Mouse (Mus musculus): ENCODE measurements around the gene Sh3gl2.
A peak's percentile ranks its signal among the peaks of the same experiment; 100 is the strongest.

The Sh3gl2 gene

DNA sequence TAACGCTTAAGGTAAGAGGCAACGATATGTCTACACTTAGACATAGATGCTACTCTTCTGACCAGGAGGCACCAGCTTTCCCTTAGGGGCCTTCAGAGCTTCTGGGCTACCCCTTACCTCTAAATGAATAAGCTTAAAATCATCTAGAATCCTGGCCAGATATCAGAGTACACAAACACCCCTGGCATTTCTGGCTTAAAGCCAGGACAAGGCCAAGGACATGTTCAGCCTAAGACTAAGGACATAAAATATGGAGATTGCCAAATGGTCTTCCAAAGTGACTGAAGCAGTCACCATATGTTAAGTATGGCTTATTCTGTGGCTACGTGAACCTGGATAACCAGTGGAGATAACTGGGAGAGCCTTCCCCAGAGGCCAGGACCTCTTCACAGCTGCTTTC is 211.5 kb downstream of the Sh3gl2 start:
- no peak for DNase-seq (ENCODE audit: low spot score)

DNA sequence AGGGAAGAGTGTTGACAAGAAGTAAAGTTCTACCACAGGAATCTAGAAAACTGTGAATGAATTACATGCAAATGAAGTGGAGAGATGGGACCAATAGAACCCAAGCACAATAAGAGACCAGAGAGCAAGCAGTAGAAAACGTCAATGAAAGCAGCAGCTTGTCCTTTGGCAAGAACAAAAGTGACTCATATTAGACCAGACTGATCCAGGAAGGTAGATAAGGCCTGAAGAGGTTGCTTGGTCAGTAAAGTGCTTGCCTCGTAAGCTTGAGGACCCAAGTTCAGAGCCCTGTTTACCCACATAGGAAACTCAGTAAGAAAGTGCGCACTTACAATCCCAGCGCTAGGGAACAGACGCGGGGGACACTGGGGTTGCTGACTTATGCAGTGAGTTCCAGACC is 215.5 kb downstream of the Sh3gl2 start:
- no peak for DNase-seq (ENCODE audit: low spot score)

DNA sequence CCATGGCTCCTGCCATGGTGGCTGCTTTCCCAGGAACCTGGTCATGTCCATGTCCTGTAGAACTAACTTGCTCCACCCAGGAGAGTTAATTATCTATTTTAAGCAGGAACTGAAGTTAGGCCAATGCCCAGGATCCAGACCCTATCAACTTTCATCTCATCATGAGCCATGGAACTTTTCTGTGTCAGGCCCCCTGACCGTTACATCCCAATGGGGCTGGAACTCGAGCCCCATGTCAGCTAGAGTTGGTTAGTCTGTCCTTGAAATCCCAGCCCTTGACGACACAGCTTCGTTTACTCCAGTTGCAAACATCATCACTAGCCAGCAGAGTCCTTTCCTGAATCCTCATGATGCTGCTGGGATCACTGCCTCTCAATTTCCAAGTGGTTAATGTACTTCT is 221.3 kb downstream of the Sh3gl2 start:
- DNase-seq (ENCODE audit: low spot score): no peak

GRCm38 (mm10) chr4:85432786-85433185 is 227.9 kb downstream of the Sh3gl2 start:
- DNase-seq (ENCODE audit: low spot score): no peak

DNA sequence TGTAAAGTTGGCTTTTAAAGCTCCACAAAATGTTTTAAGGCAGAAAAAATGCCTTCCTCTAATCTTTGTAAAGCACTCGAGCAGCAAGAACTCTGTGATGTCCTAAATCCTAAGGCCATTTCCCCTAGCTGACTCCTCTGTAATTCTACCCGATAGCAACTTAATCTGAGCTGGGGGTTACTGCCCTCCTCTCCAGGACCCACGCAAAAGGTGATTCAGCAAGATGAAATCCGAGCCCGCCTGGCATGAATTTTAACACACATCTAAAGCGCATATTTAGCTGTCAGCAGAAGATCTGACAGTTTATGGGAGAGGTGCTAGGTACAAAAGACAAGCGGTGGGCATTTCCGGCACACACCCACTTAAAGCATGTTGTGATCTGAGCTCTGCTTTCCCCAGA is 229.8 kb downstream of the Sh3gl2 start:
- DNase-seq (ENCODE audit: low spot score): no peak

GRCm38 (mm10) chr4:85438813-85439212 is 233.9 kb downstream of the Sh3gl2 start:
- no peak for DNase-seq (ENCODE audit: low spot score)

DNA sequence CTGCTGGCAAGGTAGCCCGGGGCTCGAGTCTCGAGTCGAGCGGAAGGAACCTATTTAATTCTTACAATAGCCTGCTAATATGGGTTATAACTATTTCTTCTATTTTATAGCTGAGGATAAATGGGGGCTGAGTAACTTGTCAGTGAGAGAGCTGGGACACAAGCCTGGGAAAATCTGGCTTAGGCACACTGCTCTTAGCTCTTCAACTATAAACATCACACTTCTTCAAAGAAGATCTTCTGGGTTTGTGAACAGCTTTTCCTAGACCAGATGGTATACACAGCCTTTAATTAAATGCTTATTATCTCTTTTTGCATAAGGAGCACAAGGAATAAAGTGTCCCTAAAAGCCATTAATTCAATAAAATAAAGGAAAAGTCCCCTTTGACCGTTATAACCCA is 278.7 kb downstream of the Sh3gl2 start:
- DNase-seq (ENCODE audit: low spot score): no peak

DNA sequence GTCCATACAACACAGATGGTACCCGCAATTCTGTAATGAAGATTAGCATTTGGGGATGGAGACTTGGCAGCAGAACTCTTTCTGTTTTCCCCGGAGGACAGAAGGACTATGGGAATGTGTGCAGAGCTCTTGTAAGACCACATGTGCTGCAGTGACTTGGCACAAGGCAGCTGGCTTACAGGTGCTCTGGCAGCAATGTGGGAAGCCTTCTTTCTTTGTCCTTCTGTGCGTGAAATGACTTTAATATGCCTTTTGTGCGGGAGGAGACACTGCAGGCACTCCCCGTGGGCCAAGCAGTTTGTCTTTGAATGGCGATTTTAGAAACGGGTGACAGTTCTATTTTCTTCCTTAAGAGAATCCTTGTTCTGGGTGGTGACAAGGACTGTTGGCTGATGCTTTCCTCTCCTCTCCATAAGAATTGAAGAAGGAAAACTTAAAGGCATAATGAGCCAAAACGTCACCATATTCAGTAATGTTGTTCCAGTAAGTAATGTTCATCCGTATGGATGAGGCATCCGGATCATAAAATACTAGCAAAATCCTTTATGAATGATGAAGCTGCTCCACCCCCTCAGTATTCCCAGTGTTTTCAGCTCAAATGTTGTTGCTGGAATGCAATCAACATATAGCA is 281.5 kb downstream of the Sh3gl2 start:
- DNase-seq (ENCODE audit: low spot score): no peak

GRCm38 (mm10) chr4:85505718-85506117 is 300.8 kb downstream of the Sh3gl2 start:
- no peak for DNase-seq (ENCODE audit: low spot score)

DNA sequence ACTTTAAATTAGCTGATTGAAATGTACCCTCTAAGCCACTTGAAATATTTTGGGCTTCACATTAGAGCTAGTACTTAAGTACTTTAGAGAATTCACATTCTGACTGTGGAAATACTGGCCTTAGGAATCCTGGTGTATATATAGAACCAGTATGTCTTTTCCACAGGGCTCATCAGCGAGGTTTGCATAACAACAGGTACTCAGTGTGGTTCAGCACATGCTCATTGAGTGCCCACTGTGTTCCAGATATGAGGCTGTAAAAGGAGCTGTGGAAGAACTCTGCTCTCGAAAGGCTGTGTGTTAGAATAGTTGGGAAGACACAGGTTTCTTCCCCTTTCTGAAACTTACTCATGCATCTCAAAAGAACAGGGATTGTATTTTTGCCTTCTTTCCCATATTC is 302.1 kb downstream of the Sh3gl2 start:
- no peak for DNase-seq (ENCODE audit: low spot score)

DNA sequence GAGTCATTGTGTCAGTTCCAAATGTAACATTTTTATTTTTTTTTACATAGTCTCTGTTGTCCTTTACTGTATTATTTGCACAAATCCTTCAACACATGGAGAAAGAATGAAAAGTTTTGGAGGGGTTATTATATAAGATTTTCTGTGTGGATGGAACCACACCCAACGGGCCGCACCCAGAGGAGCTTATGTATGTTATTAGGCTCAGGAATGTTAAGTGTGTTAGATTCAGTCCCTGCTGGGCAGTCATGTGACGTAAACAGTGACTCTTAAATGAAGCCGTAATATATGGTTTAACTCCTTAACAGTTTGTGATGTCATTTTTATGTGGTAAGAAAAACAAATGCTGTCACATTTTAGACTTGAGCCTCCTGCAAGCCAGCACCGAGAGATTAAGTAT is 302.6 kb downstream of the Sh3gl2 start:
- DNase-seq (ENCODE audit: low spot score): no peak

DNA sequence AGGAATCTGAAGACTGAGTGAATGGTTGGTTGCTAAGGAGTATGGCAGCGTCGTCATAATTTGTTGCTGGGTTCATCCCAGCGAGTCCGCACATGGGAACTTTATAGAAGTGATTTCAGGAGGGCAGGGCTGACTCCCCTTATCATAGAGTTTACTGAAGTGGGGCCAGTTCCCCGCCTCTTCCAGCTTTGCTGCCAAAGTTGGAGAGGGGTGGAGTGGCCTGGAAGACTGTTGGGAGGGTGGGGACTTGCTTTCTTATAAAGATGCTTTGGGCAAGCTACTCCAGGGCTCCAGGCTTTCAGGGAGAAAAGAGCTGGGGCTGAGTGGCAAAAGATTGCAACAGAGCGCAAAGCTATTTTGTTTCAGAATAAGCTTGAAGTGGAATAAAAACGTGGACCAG is 308.4 kb downstream of the Sh3gl2 start:
- no peak for DNase-seq (ENCODE audit: low spot score)

- no peak for DNase-seq (ENCODE audit: low spot score)
Measured at GRCm38 (mm10) chr4:85513792-85514191, 308.9 kb downstream of the Sh3gl2 start, which contains the start of gene Adamtsl1. Adamtsl1 (plus strand) TSS chr4:85514172.

DNA sequence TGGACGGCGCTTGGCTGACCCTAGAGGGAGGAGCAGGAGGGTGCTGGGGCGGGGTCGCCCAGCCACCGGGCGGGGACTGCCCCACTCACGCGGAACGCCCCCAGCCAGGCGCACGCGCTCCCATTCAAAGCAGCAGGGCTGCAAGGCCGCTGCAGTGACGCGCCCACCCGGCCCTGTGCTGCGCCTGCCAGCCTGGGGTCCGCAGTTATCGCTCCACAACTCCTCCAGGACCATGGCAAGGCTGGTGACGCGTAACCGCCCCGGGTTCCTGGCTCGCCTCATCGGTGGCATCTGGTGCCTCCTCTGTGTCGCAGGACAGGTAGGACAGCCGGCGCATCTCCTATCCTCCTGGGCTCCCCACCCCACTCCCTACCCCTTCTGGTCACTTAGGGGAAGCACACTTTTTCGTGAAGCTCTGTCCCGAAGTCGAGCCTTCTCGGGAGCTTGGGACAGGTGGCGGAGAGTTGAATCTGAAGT is 309.3 kb downstream of the Sh3gl2 start:
- peak; percentile 6 for DNase-seq (ENCODE audit: low spot score)

- no peak for DNase-seq (ENCODE audit: low spot score)
Measured at GRCm38 (mm10) chr4:85526966-85527566, 322.1 kb downstream of the Sh3gl2 start.

DNA sequence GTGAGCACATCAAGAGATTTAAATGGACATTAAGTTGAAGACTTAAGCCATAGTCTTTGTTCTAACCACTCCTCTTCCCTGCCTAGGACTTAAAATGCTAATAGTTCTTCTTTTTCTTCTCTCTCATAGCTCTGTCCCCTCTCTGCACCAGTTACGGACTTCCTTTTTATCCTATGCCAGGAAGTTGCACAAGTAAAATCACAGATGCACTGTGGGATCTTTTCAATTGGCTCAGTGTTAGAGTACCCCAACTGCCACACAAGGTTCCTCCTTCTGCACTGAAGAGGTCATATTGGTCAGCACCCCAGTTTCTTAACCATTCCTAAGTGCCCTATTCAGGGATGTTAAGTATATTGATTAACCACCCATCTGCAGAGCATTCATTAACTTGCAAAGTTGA is 324.9 kb downstream of the Sh3gl2 start:
- DNase-seq (ENCODE audit: low spot score): no peak

GRCm38 (mm10) chr4:85539677-85540076 is 334.8 kb downstream of the Sh3gl2 start:
- DNase-seq (ENCODE audit: low spot score): no peak

DNA sequence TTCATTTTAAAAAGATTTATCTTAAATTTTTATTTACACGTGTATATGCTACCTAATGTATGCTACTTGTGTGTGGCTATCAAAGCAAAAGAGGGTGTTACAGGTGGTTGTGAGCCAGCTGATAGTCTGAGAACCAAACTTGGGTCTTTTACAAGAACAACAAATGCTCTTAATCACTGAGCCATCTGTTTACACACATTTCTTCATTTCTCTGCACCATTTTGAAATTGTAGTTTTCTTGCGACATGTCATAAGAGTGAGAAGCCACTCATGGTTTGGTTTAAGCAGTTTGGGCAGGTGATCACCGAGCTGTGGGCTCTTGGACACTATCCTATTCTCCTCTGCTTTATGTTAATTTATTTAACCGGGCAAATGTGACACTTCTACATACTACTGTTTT is 338.3 kb downstream of the Sh3gl2 start:
- no peak for DNase-seq (ENCODE audit: low spot score)

- DNase-seq (ENCODE audit: low spot score): no peak
Measured at GRCm38 (mm10) chr4:85554696-85555095, 349.8 kb downstream of the Sh3gl2 start.

DNA sequence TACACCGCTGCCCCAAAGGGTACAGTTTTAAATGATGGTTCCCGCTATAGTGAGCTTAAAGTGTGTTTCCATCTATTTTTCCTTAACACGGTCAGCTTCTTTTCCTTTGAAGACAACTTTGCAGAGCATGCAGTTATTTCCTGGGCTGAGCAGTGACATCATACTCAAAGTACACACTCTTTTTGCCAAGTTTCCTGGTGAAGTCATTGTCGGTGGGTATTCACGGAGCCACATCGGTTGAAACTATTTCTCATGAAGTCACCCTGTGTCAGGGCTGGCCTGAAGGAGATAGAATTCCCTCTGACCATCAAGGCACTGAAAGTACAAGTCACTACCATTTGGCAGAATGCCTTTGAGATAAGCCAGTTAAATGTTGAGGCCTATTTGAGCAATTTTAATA is 354.8 kb downstream of the Sh3gl2 start:
- DNase-seq (ENCODE audit: low spot score): no peak

- no peak for DNase-seq (ENCODE audit: low spot score)
Measured at GRCm38 (mm10) chr4:85585426-85585825, 380.5 kb downstream of the Sh3gl2 start.

DNA sequence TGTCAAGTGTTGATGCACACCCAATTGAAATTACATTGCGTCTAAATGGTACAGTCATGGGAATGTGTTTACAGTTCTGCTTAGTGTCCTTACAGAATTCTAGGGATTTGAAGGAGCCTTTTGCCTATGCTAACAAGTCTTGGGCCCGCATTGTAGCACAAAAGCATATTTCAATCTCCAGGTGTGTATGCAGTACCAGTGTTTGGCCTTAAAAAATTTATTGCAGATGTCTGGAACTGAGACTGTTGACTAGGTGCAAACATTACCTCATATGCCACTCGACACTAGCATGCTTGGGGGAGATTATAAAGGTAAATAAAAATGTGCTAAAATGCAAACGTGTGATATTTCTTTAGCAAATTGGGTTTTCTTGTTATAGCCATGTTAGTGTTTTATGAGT is 384.0 kb downstream of the Sh3gl2 start:
- DNase-seq (ENCODE audit: low spot score): no peak

GRCm38 (mm10) chr4:85591037-85591436 is 386.1 kb downstream of the Sh3gl2 start:
- no peak for DNase-seq (ENCODE audit: low spot score)

GRCm38 (mm10) chr4:85594159-85594558 is 389.2 kb downstream of the Sh3gl2 start:
- no peak for DNase-seq (ENCODE audit: low spot score)
